Mouse (Mus musculus) olfactory bulb, adult 2 months (tissue): Measurements from ENCODE around the gene Tor3a.

Experiments used
- CTCF ChIP-seq: fragments of 200-500 bp; IDR thresholded peaks from 2 replicates; pipeline ENCODE4 v1.5.1; 2012; ENCODE audit warnings: low read depth, mild to moderate bottlenecking, low read length, moderate library complexity; ENCODE audit not compliant: insufficient read depth
- POLR2A ChIP-seq: fragments of 200-500 bp; IDR thresholded peaks from 2 replicates; pipeline ENCODE4 v1.6.1; 2012; ENCODE audit warnings: mild to moderate bottlenecking, low read depth, low read length, moderate library complexity; ENCODE audit not compliant: insufficient read depth

GRCm38 (mm10) chr1:156640577-156640976 is 33.6 kb downstream of the Tor3a start:
- TF ChIP-seq CTCF: no peak
- no peak for TF ChIP-seq POLR2A
